Mouse (Mus musculus): ENCODE measurements around the gene Gm15517.

DNA sequence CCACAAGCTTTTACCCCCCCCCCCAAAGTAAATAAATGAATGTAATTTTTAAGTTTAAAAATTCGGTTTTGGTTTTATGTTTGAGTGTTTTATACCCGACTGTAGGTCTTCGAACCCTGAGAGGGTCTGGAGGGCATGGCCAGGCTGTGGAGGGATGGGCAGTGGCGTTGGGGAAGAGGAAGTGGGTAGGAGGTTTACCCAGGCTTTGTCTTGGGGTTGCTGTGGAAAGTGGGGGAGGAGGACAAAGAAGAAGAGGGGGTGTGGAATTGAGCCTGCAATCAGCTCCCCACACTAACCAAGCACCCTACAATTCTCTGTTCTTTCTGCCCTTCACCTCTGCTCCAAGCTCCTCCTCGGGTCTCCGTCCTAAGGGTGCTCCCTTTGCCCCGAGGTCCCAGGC, 11.3 kb downstream of the Gm15517 start:
- TF ChIP-seq CTCF (IDR thresholded peaks at IDR 0.05; ENCODE audit: low read depth) (no peak), EP300 (IDR thresholded peaks at IDR 0.05; ENCODE audit: low read depth) (no peak)
